Mouse (Mus musculus): ENCODE results near the gene Spi1.
A peak's percentile ranks its signal among the peaks of the same experiment; 100 is the strongest.
"Not testable (repeated sequence)": the region's sequence is repeated elsewhere in the genome, so short reads cannot be mapped to it uniquely, and the experiment has no call there.

The Spi1 gene

DNA sequence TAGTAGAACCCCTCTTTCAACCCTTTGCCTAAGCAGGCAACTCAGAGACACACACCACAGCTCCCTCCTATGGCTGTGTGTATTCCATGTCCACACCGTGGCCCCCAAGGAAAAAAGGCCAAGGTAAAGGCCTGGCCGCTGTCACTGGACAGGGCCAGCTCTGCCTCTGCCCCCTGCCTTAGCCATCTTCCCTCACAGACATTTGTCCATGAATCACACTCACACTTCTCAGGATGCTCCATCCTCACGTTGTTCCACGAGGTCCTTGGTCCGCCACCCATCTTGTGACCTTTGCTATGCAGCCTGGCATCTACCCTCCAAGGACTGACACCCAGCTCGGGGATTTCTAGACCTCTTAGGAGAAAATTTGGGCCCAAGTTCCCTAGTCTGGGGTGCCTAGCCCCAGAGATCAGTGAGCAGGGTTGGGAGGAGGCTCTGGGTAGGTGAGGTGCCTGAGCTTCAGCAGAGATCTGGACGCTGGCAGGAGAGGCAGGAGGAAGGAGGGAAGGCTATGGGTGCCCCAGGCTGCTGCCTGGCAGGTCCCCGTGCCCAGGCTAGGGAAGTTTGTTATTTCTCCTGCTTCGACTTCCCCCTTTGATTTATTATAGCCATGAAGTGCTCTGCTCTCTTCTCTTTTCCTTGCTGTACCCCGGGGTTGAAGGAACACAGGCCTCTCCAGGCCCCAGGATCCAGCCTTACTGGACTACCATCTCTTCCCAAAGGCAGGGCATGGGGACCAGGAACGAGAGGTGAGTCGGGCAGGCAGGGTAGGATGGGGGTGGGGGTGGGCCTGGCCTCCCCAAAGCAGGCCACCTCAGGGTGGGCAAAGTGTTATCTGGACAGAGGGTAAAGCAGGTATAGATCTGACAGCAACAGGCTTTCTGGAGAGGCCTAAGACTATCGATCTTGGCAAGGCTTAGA is at the start of gene Spi1:
Gene Spi1 (plus strand): TSS at position 616 of the 921 bp plus-strand sequence.
- no peak for DNase-seq

DNA sequence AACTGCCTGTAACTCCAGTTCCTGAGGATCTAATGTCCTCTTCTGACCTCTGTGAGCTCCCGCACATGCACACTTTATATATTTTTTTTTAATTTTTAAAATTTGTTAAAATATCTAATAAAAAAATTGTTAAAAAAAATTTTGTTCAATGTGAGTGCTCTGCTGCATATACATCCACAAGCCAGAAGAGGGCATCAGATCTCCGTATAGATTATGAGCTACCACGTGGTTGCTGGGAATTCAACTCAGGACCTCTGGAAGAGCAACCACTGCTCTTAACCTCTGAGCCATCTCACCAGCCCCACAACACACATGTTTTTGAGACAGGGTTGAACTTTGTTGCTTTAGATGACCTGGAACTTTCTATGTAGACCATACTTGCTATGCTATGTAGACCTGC is 49.2 kb upstream of the Spi1 start:
- DNase-seq = no peak

DNA sequence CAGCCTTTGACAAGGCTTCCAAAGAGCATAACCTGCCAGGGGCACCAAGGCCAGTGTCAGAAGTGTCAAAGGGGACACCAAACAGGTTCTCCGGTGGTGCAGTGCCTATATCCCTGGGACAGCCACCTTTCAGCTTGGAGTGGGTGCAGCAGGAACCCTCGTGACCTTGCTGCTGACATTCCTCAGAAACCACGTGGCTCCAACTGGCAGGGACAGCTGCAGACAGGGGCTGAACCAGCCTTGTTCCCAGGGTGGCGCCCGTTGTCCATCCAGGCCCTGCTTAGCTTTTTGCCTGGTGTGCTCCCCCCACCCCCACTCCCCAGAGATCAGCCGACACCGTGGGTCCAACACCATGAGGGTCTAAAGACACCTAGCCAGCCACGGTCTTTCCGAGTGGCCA is 46.8 kb upstream of the Spi1 start, which contains the start of gene Rapsn:
Gene Rapsn (plus strand): TSS at position 236 of the 400 bp plus-strand sequence.
- DNase-seq = peak; percentile 68

DNA sequence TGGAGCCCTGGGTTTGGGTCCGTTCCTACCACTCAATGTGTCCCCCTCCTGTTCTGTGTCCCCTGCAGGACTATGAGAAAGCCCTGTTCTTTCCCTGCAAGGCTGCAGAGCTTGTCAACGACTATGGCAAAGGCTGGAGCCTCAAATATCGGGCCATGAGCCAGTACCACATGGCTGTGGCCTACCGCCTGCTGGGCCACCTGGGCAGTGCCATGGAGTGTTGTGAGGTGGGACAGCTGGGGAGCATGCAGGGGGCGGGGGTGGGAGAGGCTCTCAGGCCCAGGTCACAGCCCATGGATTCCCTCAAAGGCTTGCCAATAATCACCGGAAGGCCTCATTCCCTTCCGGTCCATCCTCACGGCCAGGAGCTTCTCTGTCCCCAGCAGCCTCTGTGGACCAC is 40.4 kb upstream of the Spi1 start:
- no peak for DNase-seq

DNA sequence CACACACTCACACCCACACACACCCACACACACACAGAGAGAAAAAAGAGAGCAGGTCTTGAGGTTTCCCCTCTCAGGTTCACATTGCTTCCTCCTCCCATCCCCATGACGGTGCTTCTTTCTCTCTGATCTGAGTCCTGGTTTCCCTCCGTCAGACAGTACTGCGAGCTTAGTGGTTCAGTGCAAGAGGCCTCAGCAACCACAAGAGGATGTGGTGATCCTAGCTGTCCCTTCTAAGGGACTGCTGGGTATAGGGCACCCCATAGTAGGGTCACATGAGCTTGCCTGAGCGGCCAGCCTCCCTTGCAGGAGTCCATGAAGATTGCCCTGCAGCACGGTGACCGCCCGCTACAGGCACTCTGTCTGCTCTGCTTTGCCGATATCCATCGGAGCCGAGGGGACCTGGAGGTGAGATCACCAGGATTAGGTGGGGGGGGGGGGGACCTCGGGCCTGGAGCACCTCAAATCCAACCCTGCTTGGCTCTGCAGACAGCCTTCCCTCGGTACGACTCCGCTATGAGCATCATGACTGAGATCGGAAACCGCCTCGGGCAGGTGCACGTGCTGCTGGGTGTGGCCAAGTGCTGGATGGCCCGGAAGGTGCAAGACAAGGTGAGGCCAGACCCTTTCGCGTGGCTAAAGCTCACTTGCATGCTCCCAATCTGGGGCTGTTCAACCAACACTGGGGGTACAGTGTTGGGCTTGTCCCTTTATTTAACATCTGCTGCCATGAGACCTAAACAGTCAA is 39.4 kb upstream of the Spi1 start:
- no peak for DNase-seq

DNA sequence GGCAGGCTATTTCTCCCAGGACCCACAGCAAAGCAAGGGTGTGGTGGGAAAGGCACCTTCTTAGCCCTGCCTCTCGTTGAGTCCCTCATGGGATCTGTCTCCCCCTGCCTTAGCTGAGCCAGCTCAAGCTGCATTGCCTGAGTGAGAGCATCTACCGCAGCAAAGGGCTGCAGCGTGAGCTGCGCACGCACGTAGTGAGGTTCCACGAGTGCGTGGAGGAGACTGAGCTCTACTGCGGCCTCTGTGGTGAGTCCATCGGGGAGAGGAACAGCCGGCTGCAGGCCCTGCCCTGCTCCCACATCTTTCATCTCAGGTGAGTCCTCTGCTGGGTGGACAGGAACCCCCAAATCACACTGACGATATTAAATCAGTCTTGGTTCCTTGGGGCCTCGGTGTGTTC is 37.5 kb upstream of the Spi1 start:
- DNase-seq = no peak

DNA sequence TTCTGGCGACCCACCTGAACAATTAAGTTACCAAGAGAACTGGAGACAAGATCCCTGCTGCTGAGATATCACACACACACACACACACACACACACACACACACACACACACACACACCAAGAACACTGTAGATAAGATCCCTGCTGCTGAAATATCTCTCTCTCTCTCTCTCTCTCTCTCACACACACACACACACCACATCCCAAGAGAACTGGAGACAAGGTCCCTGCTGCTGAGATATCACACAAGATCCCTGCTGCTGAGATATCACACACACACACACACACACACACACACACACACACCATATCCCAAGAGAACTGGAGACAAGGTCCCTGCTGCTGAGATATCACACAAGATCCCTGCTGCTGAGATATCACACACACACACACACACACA is 36.4 kb upstream of the Spi1 start:
- not testable (repeated sequence) for DNase-seq

DNA sequence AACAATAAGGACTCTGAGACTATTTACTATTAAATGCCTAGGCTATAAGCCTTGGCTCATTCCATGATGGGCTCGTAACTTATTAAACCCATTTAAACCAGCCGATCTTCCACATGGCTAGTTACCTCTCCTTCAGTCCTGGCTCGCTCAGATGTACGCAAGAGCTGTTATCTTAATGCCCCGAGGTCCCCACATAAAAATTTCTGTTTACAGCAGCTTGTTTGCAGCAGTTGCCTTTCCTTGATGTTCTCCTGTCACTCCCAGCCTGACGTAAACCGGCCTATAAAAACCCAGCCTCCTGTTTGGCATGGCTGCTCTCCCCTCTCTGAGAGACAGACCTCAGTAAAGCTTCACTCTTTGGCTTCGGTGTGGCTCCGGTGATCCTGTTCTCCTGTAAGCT is 34.8 kb upstream of the Spi1 start:
- peak; percentile 25 to 62 for DNase-seq

DNA sequence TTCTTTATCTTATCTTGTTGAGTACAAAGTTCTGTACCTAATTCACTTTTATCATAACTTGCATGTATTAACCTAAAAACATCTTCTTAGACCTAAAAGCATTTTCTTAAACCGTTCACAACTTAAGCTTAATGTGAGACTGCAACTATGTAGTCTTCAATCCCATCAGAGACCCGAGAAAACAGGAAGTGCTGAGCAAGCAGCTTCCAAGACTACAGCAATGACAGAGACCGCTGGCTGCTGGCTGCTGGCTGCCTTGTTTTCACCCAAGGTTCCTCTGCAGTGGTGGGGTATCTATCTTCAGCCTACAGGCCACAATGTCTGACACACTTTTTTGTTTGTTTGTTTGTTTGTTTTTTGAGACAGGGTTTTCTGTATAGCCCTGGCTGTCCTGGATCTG is 30.3 kb upstream of the Spi1 start:
- no peak for DNase-seq

DNA sequence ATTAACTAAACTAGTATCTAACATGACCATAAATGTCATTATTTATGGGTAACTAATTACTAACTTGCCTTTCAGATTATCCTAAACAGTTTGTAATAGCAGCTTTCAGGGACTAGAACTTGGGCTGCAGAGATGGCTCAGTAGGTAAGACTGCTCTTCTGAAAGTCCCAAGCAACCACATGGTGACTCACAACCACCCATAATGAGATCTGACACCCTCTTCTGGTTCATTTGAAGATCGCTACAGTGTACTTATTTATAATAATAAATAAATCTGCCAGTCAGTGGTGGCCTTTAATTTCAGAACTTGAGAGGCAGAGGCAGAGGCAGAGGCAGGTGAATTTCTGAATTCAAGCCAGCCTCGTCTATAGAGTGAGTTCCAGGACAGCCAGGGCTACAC is 29.4 kb upstream of the Spi1 start:
- DNase-seq = no peak

DNA sequence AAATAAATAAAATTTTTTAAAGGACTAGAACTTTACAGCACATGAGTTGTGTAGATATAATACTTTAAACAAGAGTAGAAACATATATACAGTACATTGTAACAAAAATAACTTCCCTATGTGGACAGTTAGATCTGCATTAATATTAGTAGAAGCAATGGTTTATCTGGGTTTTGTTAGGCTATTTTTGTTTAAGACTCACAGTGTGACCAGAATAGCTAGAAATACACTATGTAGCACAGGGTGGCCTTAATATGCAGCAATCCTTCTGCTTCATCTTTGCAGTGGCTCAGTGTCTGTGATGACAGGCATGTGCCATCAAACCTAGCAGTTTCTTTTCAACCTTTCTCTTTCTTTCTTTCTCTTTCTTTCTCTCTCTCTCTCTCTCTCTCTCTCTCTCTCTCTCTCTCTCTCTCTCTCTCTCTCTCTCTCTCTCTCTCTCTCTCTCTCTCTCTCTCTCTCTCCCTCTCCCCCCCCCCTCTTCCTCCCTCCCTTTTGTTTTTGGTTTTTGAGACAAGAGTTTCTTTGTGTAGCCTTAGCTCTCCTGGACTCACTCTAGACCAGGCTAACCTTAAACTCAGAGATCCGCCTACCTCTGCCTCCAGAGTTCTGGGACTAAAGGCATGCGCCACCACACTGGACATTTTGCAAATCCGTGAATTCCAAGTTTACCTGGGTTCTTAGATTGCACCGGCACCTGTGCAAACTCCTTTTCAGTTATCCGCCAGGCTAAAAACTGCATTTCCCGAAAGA is 28.8 kb upstream of the Spi1 start:
- DNase-seq = no peak

DNA sequence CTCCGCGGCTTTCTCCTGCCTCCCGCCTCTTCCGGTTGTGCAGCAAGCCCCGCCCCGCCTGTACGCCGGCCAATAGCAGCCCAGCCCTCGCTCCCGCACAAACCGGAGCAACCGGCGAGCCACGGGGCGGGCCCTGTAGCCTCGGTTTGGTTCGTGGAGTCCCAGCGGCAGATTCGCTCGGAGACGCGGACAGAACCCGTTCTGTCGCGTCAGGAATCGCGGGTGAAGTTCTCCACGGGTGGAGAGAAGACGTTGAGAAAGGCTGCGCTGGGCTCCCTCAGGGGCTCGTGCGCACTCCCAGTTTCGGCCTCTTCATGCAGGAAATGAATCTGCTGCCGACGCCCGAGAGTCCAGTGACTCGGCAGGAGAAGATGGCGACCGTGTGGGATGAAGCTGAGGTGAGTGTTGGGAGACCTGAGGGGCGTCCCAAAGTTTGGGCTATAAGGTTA is 28.2 kb upstream of the Spi1 start, which contains the start of gene Psmc3:
Gene Psmc3 (plus strand): TSS at position 76 of the 449 bp plus-strand sequence.
- DNase-seq = peak; percentile 97 to 99

DNA sequence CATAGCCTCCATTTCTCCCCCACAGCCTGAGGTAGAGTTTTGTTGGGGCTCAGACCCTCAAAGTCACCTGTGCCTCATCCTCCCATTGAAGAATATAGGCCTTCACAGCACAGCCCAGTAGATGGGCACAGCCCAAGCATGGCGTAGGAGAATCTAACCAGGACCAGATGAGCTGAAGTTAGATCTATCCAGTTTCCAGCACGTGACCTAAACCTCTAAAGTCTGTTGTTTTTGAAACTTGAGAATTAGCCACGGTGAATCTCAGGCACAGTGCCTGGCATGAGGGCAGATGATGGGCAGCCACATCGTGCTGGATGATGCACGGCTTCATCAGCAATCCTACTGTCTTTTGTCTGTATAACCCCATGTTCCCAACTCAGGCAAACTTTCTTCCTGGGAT is 23.8 kb upstream of the Spi1 start:
- no peak for DNase-seq

DNA sequence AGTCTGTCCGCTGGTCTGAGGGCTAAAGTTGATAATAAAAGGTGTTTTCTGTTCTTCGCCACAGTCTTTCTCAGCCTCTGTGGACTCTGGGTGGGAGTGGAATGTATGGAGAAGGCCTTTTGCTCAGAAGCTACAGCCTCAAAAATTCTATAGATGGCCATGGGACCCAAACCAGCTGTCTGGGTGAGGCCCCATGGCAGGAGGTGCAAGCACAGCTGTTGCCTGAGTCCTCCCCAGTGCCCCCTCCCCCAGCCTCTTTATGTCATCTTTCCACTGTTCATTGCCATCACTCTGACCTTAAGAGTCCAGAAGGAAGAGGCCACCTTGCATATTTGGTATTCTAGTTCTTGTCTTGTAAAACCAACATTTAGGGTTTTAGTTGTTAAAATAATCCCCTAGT is 22.8 kb upstream of the Spi1 start:
- no peak for DNase-seq

DNA sequence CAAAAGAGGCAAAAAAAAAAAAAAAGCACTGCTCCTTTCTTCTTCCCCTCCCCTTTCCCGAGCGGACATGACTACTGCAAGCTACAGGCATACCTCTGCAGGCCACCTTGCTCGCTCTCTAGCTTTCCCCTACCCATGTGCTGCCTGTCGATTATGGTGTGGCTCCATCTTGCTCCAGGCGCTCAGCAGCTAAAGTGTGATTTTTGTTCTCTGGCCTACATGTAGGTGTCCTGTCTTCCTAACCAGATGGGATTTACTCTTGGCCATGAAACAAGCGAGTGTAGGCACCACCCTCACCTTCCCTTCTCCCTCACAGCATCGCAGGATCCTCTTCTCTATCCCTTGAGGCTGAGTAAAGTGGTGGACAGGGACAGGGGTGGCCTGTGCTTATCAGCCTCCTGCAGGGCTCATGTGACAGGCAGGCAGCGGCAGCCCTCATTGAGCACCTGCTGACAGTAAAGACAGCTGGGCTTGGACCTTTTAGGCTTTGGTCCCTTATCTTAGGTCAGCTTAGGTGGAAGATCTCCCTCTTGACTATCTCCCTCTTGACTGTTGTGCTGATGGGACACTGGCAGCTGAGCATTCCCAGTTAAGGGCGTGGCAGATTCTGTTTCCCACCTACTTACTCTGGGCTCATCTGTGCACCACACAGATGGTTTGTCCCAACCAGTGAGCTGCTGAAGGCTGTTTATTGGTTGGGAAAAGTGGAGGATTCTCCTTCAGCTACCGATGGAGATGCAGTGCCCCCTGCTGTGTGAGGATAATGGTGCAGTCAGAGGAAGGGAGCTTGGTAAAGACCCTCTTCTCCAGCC is 21.4 kb upstream of the Spi1 start:
- DNase-seq = peak in 1 of 2 experiments; percentile 70

DNA sequence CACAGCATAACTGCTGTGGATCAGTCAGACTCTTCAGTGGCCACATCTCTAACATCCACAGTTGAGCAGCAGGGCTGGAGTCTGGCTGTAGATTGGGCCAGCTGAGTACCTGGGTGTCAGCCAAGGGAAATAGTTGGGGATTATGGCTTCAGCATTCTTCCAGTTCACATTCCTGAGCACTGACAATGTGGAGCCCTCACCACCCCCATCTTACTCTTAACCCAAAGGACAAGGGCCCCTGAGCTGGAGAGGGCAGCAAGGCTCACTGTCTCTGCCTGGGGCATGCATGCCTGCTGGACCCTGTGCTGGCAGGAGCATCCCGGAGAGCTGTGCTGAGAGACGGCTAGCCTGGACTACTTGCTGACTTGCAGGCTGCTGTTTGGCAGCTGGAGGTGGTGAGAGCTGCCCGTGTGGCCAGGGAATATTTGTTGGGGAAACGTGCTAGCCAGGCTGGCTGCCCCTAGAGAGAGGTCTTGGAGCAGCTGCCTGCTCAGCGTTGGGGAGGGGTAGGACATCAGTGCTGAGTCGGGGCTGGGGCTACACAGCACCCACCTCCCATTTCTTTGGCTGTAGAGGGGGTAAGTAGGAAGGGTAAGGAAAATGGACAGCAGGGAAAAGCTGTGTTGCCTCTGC is 20.2 kb upstream of the Spi1 start:
- DNase-seq = peak; percentile 62 to 70

DNA sequence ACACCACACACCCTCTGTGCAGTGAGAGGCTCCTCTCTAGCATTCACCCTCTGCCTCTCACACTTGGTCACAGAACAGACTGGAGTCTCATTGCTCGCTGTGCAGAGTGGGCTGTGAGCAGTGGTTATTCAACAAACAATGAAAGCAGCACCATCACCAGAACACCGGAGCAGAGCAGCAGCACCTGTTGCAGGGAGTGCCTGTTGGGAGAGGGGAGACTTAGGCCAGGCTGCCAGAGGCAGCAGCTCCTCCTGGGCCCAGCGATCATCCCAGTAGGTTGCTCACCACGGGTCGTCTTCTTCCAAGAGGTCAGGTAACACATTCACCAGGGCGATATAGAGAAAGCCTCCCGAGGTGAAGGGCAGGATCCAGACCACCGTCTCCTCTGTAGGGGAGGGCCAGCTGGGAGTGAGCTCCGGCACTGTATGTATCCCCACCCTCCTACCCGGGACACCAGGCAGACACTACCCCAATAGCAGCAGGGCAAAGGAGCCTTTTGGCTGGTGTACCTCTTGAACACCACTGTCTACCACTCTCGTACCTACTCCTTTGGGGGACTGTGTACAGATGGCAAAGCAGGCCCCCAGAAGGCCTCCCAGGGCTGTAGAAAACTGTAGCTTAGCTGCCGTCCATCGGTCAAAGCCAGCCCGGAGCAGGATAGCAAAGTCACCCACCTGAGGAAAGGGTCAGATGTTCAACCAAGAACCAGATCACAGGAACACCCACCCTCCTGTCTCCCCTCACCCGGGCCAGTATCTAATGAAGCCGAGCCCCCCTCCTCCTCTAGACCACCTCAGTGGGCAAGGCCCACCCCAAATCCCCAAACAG is 19.2 kb upstream of the Spi1 start:
- DNase-seq = no peak

DNA sequence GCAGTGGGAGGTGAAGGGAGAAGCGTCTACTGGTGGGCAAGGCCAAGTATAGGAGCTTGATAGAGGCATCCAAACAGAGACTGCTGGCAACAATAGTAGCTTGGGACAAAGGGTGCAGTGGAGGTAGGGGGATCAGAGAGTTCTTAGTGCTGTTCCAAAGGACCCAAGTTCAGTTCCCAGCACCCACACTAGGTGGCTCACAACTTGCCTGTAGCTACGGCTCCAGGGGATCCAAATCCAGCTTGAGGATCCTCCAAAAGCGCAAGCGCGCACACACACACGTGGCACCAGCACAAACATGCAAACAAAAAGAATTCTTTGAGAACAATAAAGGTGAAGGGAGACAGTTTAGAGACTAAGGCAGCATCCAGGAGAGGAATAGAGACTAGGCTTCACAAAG is 18.0 kb upstream of the Spi1 start:
- no peak for DNase-seq

DNA sequence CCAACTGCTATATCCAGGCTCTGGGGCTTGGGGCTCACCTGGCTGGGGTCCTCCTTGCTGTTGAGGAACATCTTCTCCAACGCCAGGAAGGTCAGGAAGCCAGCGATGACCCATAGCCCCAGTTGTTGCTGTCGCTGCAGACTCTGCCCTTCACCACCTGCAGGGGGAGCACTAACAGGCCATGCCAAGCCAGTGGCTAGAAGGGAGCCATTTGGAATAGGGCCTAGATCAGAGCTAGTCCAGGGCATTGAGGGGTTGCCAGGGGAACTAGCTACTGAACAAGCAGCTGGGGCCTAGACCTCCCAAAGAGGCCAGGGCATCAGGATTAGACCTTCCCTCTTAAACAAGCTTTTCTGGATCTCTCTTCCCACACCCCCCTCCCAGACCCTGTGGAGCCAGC is 16.6 kb upstream of the Spi1 start:
- DNase-seq = peak; percentile 64 to 81

DNA sequence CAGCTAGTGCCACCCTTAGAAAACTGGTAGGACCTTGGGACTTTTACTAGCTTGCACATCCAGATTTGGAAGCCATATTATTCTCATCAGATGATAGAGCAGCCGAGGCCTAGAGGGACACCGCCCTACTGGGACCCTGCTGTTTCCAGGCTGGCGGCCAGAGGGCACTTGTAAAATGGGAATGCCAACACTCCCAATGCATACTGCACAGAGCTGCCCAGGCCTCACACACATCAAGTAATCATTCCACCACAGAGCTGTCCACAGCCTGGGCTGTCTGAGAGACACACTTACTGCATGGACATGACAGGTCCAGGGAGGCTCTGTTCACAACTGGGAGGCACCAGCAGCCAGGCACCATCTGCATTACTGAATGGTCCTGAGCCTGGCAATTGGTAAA is 15.7 kb upstream of the Spi1 start:
- DNase-seq = no peak
